Mouse (Mus musculus) gastrocnemius, adult 18-20 months (tissue): ENCODE data around the gene Ache. TPM values are rescaled to one million over a fixed set of nuclear protein-coding genes. Genes with fewer than 3 reads are reported as not detected.
A peak's percentile ranks its signal among the peaks of the same experiment; 100 is the strongest.
"Not testable (repeated sequence)": the region's sequence is repeated elsewhere in the genome, so short reads cannot be mapped to it uniquely, and the experiment has no call there.

Experiments used
- DNase-seq: peaks from one replicate; pipeline ENCODE4 v3.0.0; 2021; ENCODE audit warnings: low spot score
- long read RNA-seq, 2 experiments: library from polyadenylated mRNA; stranded (forward); transcript quantifications; one replicate each; pipeline ENCODE4 v2.0.0; 2021
- total RNA-seq, 2 experiments: library from RNA; stranded (reverse); gene quantifications; 2 replicates each; pipeline ENCODE4 v1.2.3; 2021

Gene Ache
- 10 to 100 TPM; 25.0 to 27.7 TPM for total RNA-seq
- long read RNA-seq, experiment 1, transcript Ache-202 (5 exons, 2,176 nt): minor isoform, 13 of 46 reads
- long read RNA-seq, experiment 1, transcript Ache-201 (5 exons, 2,186 nt): major isoform, 21 of 46 reads
- long read RNA-seq, experiment 1, partial matches to known transcripts: 9 of 46 reads
- long read RNA-seq, experiment 1, other reads (novel, unspliced or antisense): 3 of 46 reads
- long read RNA-seq, experiment 2, transcript Ache-201 (5 exons, 2,186 nt): major isoform, 15 of 28 reads
- long read RNA-seq, experiment 2, partial matches to known transcripts: 7 of 28 reads
- long read RNA-seq, experiment 2, other reads (novel, unspliced or antisense): 4 of 28 reads

DNA sequence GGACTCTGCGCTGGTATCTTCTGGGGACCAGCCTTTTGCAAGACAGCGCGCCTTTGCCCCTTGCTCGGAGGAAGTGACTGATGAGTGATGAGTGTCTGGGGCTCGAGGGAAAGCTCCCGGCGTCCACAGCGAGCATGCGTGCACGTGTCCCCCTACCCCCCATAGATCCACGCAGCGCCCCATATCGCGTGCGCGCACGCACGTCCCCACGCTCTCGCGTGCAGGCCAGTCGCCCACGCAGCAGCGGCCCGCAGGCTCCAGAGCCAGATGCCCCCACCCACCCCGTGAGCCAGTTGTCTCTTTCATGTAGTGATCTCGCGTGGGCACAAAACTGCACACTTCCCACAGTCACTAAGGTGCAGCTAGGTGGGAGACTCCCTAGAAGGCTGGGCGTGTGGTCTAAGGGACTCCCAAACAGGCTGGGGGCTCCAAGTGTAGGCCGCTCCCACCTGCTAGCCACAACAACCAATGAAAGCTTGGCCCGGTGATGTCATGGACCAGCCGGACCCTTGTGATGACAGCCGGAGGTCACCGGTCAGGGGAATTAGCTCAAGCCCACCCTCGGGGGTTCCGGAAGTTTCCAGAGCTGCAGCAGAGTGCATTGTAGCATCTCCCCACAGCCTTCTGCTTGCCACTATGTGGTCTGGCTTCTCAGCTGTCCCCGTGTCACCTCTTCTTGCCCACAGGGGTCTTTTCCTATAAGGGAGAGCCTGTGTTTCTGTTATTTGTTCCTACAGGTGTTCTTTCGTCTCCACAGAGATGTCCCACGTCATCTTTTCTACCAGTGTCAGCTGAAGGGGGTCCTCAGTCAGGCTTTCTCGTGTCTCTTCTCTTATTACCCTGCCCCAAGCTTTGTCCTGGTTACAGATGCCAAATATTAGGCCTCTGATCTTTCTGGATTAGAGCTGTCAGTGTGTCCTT lies at the start of gene Ache:
TSS of gene Ache (plus strand) at position 488 of the 921 bp plus-strand sequence.
- DNase-seq: no peak

- no peak for DNase-seq
Observed at GRCm38 (mm10) chr5:137263897-137264720, 23.2 kb upstream of the Ache start.

DNA sequence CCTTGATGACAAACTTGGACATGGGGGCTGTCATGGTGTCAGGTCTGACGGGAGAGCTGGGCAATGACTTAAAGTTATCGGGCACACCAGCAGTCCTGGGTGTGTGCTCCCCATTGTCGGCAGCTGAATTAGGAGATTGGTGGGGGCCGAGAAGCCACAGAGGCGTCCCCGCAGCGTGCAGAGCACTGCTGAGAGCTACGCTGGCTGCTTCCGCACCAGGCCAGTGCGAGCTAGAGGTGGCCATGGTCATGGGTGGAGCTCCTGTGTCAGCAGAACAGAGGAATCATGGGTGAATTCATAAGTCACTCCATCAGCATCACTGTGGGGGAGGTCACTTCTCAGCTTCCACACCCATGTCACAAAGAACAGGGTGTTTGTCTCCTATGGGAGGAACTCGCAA lies 22.5 kb upstream of the Ache start:
- DNase-seq: no peak

- no peak for DNase-seq
Observed at GRCm38 (mm10) chr5:137268131-137268910, 19.0 kb upstream of the Ache start.

GRCm38 (mm10) chr5:137277360-137278342 lies 9.7 kb upstream of the Ache start:
- no peak for DNase-seq

- not testable (repeated sequence) for DNase-seq
Observed at GRCm38 (mm10) chr5:137284411-137284810, 2.9 kb upstream of the Ache start.

- DNase-seq: no peak
Observed at GRCm38 (mm10) chr5:137285045-137285444, 2.3 kb upstream of the Ache start.

DNA sequence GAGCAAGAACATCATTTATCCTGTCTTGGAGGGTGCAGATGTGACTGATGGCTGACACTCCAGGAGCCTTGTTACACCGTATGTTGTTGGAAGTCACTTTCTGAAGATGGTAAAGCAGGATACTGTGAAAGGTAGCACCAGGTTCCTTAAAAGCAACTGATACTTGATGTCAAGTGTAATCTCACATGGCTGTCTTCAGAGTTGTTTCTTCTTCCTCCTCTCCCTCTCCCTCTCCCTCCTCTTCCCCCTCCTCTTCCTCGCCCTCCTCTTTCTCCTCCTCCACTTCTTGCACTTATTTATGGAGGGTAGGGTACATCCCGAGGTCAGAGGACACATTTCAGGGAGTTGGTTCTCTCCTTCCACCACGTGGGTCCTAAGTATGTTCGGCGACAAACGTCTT lies 1.3 kb upstream of the Ache start:
- no peak for DNase-seq

GRCm38 (mm10) chr5:137286655-137287031 lies 676 bp upstream of the Ache start:
- DNase-seq: peak; percentile 91

GRCm38 (mm10) chr5:137287953-137288743 lies 829 bp downstream of the Ache start:
- peak; percentile 33 for DNase-seq

GRCm38 (mm10) chr5:137288999-137289470 lies 1.7 kb downstream of the Ache start:
- peak; percentile 77 for DNase-seq

- DNase-seq: no peak
Observed at GRCm38 (mm10) chr5:137289591-137290365, 2.5 kb downstream of the Ache start.

DNA sequence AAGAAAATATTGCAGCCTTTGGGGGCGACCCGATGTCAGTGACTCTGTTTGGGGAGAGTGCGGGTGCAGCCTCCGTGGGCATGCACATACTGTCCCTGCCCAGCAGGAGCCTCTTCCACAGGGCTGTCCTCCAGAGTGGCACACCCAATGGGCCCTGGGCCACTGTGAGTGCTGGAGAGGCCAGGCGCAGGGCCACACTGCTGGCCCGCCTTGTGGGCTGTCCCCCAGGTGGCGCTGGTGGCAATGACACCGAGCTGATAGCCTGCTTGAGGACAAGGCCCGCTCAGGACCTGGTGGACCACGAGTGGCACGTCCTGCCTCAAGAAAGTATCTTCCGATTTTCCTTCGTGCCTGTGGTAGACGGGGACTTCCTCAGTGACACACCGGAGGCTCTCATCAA lies 3.4 kb downstream of the Ache start:
- DNase-seq: peak; percentile 77

- no peak for DNase-seq
Observed at GRCm38 (mm10) chr5:137291381-137291926, 4.1 kb downstream of the Ache start.

DNA sequence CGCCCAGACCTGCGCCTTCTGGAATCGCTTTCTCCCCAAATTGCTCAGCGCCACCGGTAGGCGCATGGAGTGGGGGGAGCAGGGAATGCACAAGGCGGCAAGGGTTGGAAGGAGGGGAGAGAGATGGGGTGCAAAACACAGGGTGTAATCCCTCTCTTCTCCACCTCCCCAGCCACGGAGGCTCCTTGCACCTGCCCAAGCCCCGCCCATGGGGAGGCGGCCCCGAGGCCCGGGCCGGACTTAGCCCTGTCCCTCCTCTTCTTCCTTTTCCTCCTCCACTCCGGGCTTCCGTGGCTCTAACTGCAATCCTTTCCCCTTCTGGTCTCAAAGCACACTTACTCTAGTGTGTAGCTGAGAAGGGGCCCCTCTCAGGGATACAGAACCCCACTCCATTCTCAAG lies 6.0 kb downstream of the Ache start:
- DNase-seq: peak; percentile 76

- peak; percentile 94 for DNase-seq
Observed at GRCm38 (mm10) chr5:137293839-137294743, 6.8 kb downstream of the Ache start, which contains the start of gene Ufsp1. Gene Ufsp1 (plus strand): TSS chr5:137294629.
